Mouse (Mus musculus) A20 (cell line): ENCODE results near the gene Map2k6.

Experiments
- DNase-seq: peaks from one replicate; pipeline ENCODE4 v3.0.0-alpha.2; 2011; ENCODE audit warnings: low read depth, low spot score

The Map2k6 gene

GRCm38 (mm10) chr11:110450091-110450757 lies 51.3 kb downstream of the Map2k6 start:
- DNase-seq: no peak

GRCm38 (mm10) chr11:110450758-110451121 lies 51.8 kb downstream of the Map2k6 start:
- no peak for DNase-seq

- DNase-seq: no peak
These were observed 52.7 kb downstream of the Map2k6 start for GRCm38 (mm10) chr11:110451590-110451989.

- no peak for DNase-seq
These were observed 54.7 kb downstream of the Map2k6 start for GRCm38 (mm10) chr11:110453445-110454154.

GRCm38 (mm10) chr11:110457441-110457912 lies 58.6 kb downstream of the Map2k6 start:
- DNase-seq: no peak

- DNase-seq: no peak
These were observed 61.6 kb downstream of the Map2k6 start for GRCm38 (mm10) chr11:110460480-110460879.

GRCm38 (mm10) chr11:110461560-110462331 lies 62.8 kb downstream of the Map2k6 start:
- DNase-seq: no peak

GRCm38 (mm10) chr11:110462975-110463578 lies 64.2 kb downstream of the Map2k6 start:
- DNase-seq: no peak

- DNase-seq: no peak
These were observed 64.9 kb downstream of the Map2k6 start for GRCm38 (mm10) chr11:110463801-110464200.

GRCm38 (mm10) chr11:110469054-110469453 lies 70.1 kb downstream of the Map2k6 start:
- no peak for DNase-seq

GRCm38 (mm10) chr11:110470561-110471273 lies 71.8 kb downstream of the Map2k6 start:
- no peak for DNase-seq

GRCm38 (mm10) chr11:110471362-110471761 lies 72.4 kb downstream of the Map2k6 start:
- no peak for DNase-seq

GRCm38 (mm10) chr11:110472078-110472477 lies 73.2 kb downstream of the Map2k6 start:
- DNase-seq: no peak

- no peak for DNase-seq
These were observed 74.6 kb downstream of the Map2k6 start for GRCm38 (mm10) chr11:110473495-110473894.

- DNase-seq: peak; percentile 12
These were observed 77.6 kb downstream of the Map2k6 start for GRCm38 (mm10) chr11:110476361-110477151.

GRCm38 (mm10) chr11:110477961-110478869 lies 79.3 kb downstream of the Map2k6 start:
- no peak for DNase-seq

- DNase-seq: no peak
These were observed 80.1 kb downstream of the Map2k6 start for GRCm38 (mm10) chr11:110478978-110479384.

- no peak for DNase-seq
These were observed 82.5 kb downstream of the Map2k6 start for GRCm38 (mm10) chr11:110481406-110481805.

GRCm38 (mm10) chr11:110482176-110482575 lies 83.3 kb downstream of the Map2k6 start:
- no peak for DNase-seq
